Mouse (Mus musculus) R1 (cell line): ENCODE measurements at regions not wholly inside any gene's neighbourhood (a gene's known extent, or its start where the extent isn't known, plus 50 kb on each side); places are given as distances from the start of the nearest gene placed in this dataset.
"Not testable (repeated sequence)": the region's sequence is repeated elsewhere in the genome, so short reads cannot be mapped to it uniquely, and the experiment has no call there.

ENCODE experiments used
- DNase-seq: peaks from one replicate; pipeline ENCODE4 v3.0.0-alpha.2; 2018; ENCODE audit warnings: low read depth, low spot score

- no peak for DNase-seq
Observed at GRCm38 (mm10) chr13:35601560-35602135, 58.0 kb upstream of the Cdyl start.

GRCm38 (mm10) chr13:35603080-35603479 is 56.6 kb upstream of the Cdyl start:
- DNase-seq, result peak; percentile 13

GRCm38 (mm10) chr13:35604061-35604460 is 55.6 kb upstream of the Cdyl start:
- no peak for DNase-seq

GRCm38 (mm10) chr13:35604765-35605164 is 54.9 kb upstream of the Cdyl start:
- DNase-seq, result no peak

- DNase-seq, result not testable (repeated sequence)
Observed at GRCm38 (mm10) chr13:35606857-35607561, 52.6 kb upstream of the Cdyl start.

- DNase-seq, result no peak
Observed at GRCm38 (mm10) chr13:35607710-35608109, 51.9 kb upstream of the Cdyl start.
